Mouse (Mus musculus): Measurements from ENCODE around the gene Slc5a9.

DNA sequence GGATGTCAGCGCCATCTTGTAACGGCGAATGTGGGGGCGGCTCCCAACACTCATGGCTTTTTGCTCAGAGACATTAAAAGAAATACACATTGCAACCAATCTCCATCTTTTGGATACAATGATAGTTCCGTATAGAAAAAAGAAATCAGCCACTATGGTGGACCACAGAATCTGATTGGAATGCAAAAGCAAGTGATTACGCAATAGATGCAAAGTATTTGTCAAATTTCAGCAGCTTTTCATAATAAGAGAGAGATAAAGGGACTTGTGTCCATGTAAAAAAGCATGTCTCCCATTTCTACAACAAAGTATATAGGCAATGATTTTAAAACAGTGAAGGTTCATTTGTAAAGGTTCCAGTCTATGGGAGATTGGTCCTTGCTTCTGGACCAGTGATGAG, 63.8 kb downstream of the Slc5a9 start:
- TF ChIP-seq CTCF (IDR thresholded peaks at IDR 0.05; ENCODE audit: borderline replicate concordance, extremely low read depth, insufficient read depth, insufficient read length) (no peak), POLR2A (IDR thresholded peaks at IDR 0.05; ENCODE audit: borderline replicate concordance, extremely low read depth, insufficient read depth, insufficient read length, poor library complexity, severe bottlenecking) (no peak)

Data from brain, embryonic 14.5 days (tissue).